Mouse (Mus musculus): Measurements from ENCODE around the gene Aip.

GRCm38 (mm10) chr19:4162646-4163542 is 37.2 kb upstream of the Aip start, which contains the start of gene Rps6kb2:
- TF ChIP-seq EP300 (IDR thresholded peaks at IDR 0.05; ENCODE audit: low read depth) (peak; percentile 75), CTCF (IDR thresholded peaks at IDR 0.05; ENCODE audit: low read depth) (no peak)

Measured in liver, postnatal 0 days (tissue).